Mouse (Mus musculus) lung, embryonic 16.5 days (tissue): ENCODE results near the gene Gli1. TPM values are rescaled to one million over a fixed set of nuclear protein-coding genes. Genes with fewer than 3 reads are reported as not detected.

Source experiments
- ATAC-seq: fragments of 200-750 bp; cut with Nextera tagmentation; 2 replicates; pipeline ENCODE4 v1.8.0; 2017; ENCODE audit warnings: low read depth, mild to moderate bottlenecking, moderate library complexity
- H3K27ac ChIP-seq: fragments of 300-500 bp; sonication (generic); 2 replicates; pipeline ENCODE4 v1.5.1; 2014; ENCODE audit warnings: mild to moderate bottlenecking, control low read depth, low read length
- H3K27me3 ChIP-seq: fragments of 300-500 bp; sonication (generic); 2 replicates; pipeline ENCODE4 v1.6.1; 2014; ENCODE audit warnings: low read depth, low read length, mixed read lengths; ENCODE audit not compliant: control insufficient read depth, insufficient read depth
- H3K36me3 ChIP-seq: fragments of 300-500 bp; sonication (generic); 2 replicates; pipeline ENCODE4 v1.6.1; 2014; ENCODE audit warnings: low read length; ENCODE audit not compliant: control insufficient read depth, insufficient read depth
- H3K4me1 ChIP-seq: fragments of 300-500 bp; sonication (generic); replicated peaks from 2 replicates; pipeline ENCODE4 v1.6.1; 2014; ENCODE audit warnings: low read length, mixed read lengths; ENCODE audit not compliant: control insufficient read depth, insufficient read depth
- H3K4me2 ChIP-seq: fragments of 300-500 bp; sonication (generic); 2 replicates; pipeline ENCODE4 v1.6.1; 2014; ENCODE audit warnings: low read depth, low read length, control low read depth
- H3K4me3 ChIP-seq: fragments of 300-500 bp; sonication (generic); 2 replicates; pipeline ENCODE4 v1.5.1; 2014; ENCODE audit warnings: mild to moderate bottlenecking, low read length, control low read depth
- H3K9ac ChIP-seq: fragments of 300-500 bp; sonication (generic); 2 replicates; pipeline ENCODE4 v1.6.1; 2014; ENCODE audit warnings: low read length, control low read depth
- H3K9me3 ChIP-seq: fragments of 300-500 bp; sonication (generic); 2 replicates; pipeline ENCODE4 v1.6.1; 2016; ENCODE audit warnings: low read length; ENCODE audit not compliant: control insufficient read depth
- WGBS: fragments of 180-500 bp; shearing (Covaris S2); extraction: QIAGEN DNeasy Blood & Tissue Kit; methylation state at CpG from one replicate; pipeline ENCODE4 v1.1.7; 2014; 5-methylcytosine and 5-hydroxymethylcytosine counted together
- polyA plus RNA-seq: library from polyadenylated mRNA; unstranded; fragments of >200 nt; fragmentation: Nextera tagmentation; extraction: Ambion mirVana; gene quantifications from 2 replicates; pipeline ENCODE4 v1.2.1, GENCODE M21; 2015

Gene Gli1
- polyA plus RNA-seq, 1 experiment from 2014 or later, result 10.5 TPM

- Histone ChIP-seq H3K27ac (no peak overlapping the region), H3K4me1 (peaks cover 2% of the 10 kb centered on the region; the same call in 1 of the 2 replicates), H3K9me3 (no peaks in the 10 kb centered on the region), H3K27me3 (no peaks in the 10 kb centered on the region; the same call in 1 of the 2 replicates), H3K4me2 (peak overlapping the region; percentile 53), H3K36me3 (no peaks in the 10 kb centered on the region), H3K9ac (peak overlapping the region; percentile 52; the same call in 1 of the 2 replicates), H3K4me3 (peak overlapping the region; percentile 21)
- WGBS, result 12% methylated on average over 24 of the region's 24 CpGs
- ATAC-seq, result peak; percentile 84
These were observed 9.0 kb upstream of the Gli1 start for GRCm38 (mm10) chr10:127350594-127351284.

GRCm38 (mm10) chr10:127349810-127350209 lies 8.0 kb upstream of the Gli1 start:
- H3K27ac ChIP-seq, result no peak overlapping the region
- no peaks in the 10 kb centered on the region; the same call in 1 of the 2 replicates for H3K27me3 ChIP-seq
- WGBS, result 67% methylated on average over 8 of the region's 8 CpGs
- no peaks in the 10 kb centered on the region for H3K36me3 ChIP-seq
- ATAC-seq, result no peak
- no peak overlapping the region for H3K9ac ChIP-seq
- no peak overlapping the region for H3K4me3 ChIP-seq
- H3K9me3 ChIP-seq, result no peaks in the 10 kb centered on the region
- H3K4me1 ChIP-seq, result peaks cover 2% of the 10 kb centered on the region; the same call in 1 of the 2 replicates
- no peak overlapping the region for H3K4me2 ChIP-seq

GRCm38 (mm10) chr10:127348957-127349356 lies 7.2 kb upstream of the Gli1 start:
- H3K9ac ChIP-seq, result no peak overlapping the region
- no peaks in the 10 kb centered on the region for H3K9me3 ChIP-seq
- H3K4me2 ChIP-seq, result no peak overlapping the region
- no peak overlapping the region for H3K4me3 ChIP-seq
- H3K36me3 ChIP-seq, result no peaks in the 10 kb centered on the region
- peaks cover 2% of the 10 kb centered on the region; the same call in 1 of the 2 replicates for H3K4me1 ChIP-seq
- H3K27ac ChIP-seq, result no peak overlapping the region
- H3K27me3 ChIP-seq, result no peaks in the 10 kb centered on the region; the same call in 1 of the 2 replicates
- WGBS, result 65% methylated on average over 4 of the region's 4 CpGs
- no peak for ATAC-seq

- Histone ChIP-seq H3K4me2 (no peak overlapping the region), H3K27me3 (no peaks in the 10 kb centered on the region; the same call in 1 of the 2 replicates), H3K27ac (no peak overlapping the region), H3K4me1 (peaks cover 8% of the 10 kb centered on the region), H3K4me3 (no peak overlapping the region), H3K9ac (no peak overlapping the region), H3K36me3 (no peaks in the 10 kb centered on the region), H3K9me3 (no peaks in the 10 kb centered on the region)
- no peak for ATAC-seq
- 77% methylated on average over 3 of the region's 3 CpGs for WGBS
These were observed 4.4 kb upstream of the Gli1 start for GRCm38 (mm10) chr10:127346173-127346572.

GRCm38 (mm10) chr10:127343029-127343428 lies 1.3 kb upstream of the Gli1 start:
- no peak for ATAC-seq
- Histone ChIP-seq H3K4me1 (peaks cover 14% of the 10 kb centered on the region), H3K36me3 (no peaks in the 10 kb centered on the region), H3K4me3 (no peak overlapping the region), H3K27me3 (peaks cover 7% of the 10 kb centered on the region), H3K9ac (no peak overlapping the region), H3K9me3 (no peaks in the 10 kb centered on the region), H3K27ac (no peak overlapping the region), H3K4me2 (no peak overlapping the region)
- 67% methylated on average over 3 of the region's 3 CpGs for WGBS

GRCm38 (mm10) chr10:127341360-127341690 lies 449 bp downstream of the Gli1 start:
- Histone ChIP-seq H3K4me3 (peak overlapping the region; percentile 62), H3K27me3 (peaks cover 7% of the 10 kb centered on the region), H3K4me1 (peaks cover 14% of the 10 kb centered on the region), H3K4me2 (peak overlapping the region; percentile 97), H3K27ac (peak overlapping the region; percentile 94), H3K9ac (peak overlapping the region; percentile 66), H3K36me3 (no peaks in the 10 kb centered on the region), H3K9me3 (no peaks in the 10 kb centered on the region)
- 0% methylated on average over 9 of the region's 11 CpGs for WGBS
- ATAC-seq, result peak; percentile 1; the same call in 1 of the 2 replicates

GRCm38 (mm10) chr10:127340577-127341359 lies 1.0 kb downstream of the Gli1 start:
- Histone ChIP-seq H3K9me3 (no peaks in the 10 kb centered on the region), H3K36me3 (no peaks in the 10 kb centered on the region), H3K4me2 (peak overlapping the region; percentile 97), H3K4me3 (peak overlapping the region; percentile 62), H3K27me3 (peaks cover 7% of the 10 kb centered on the region), H3K4me1 (peaks cover 14% of the 10 kb centered on the region), H3K27ac (peak overlapping the region; percentile 94), H3K9ac (peak overlapping the region; percentile 66)
- WGBS, result under 1% methylated on average over 27 of the region's 27 CpGs
- ATAC-seq, result peak; percentile 10; the same call in 1 of the 2 replicates

- peak overlapping the region; percentile 66 for H3K9ac ChIP-seq
- H3K4me3 ChIP-seq, result peak overlapping the region; percentile 62
- H3K9me3 ChIP-seq, result no peaks in the 10 kb centered on the region
- H3K4me2 ChIP-seq, result peak overlapping the region; percentile 97
- peaks cover 7% of the 10 kb centered on the region for H3K27me3 ChIP-seq
- H3K36me3 ChIP-seq, result no peaks in the 10 kb centered on the region
- peak overlapping the region; percentile 94 for H3K27ac ChIP-seq
- H3K4me1 ChIP-seq, result peaks cover 14% of the 10 kb centered on the region
- WGBS, result under 1% methylated on average over 40 of the region's 42 CpGs
- peak; percentile 77 for ATAC-seq
These were observed 1.8 kb downstream of the Gli1 start for GRCm38 (mm10) chr10:127339683-127340576.
